Mouse (Mus musculus) kidney, postnatal 10 days (tissue): ENCODE measurements at regions not wholly inside any gene's neighbourhood (a gene's known extent, or its start where the extent isn't known, plus 50 kb on each side); places are given as distances from the start of the nearest gene placed in this dataset.

Experiments
- DNase-seq: peaks from one replicate; pipeline ENCODE4 v3.0.0; 2021; ENCODE audit warnings: mixed read lengths

GRCm38 (mm10) chr9:67699846-67700579 lies 59.2 kb upstream of the C2cd4b start:
- peak; percentile 79 for DNase-seq

- peak; percentile 19 for DNase-seq
Measured at GRCm38 (mm10) chr9:67708246-67708960, 50.8 kb upstream of the C2cd4b start.
